Mouse (Mus musculus) kidney, postnatal 0 days (tissue): ENCODE measurements at regions not wholly inside any gene's neighbourhood (a gene's known extent, or its start where the extent isn't known, plus 50 kb on each side); places are given as distances from the start of the nearest gene placed in this dataset.

Experiments
- ATAC-seq: fragments of 200-750 bp; cut with Nextera tagmentation; replicated peaks from 2 replicates; pipeline ENCODE4 v1.8.0; 2017; ENCODE audit warnings: low read depth, moderate number of reproducible peaks, moderate TSS enrichment, moderate library complexity; ENCODE audit not compliant: low FRiP score
- DNase-seq: peaks from one replicate; pipeline ENCODE4 v3.0.0-alpha.2; 2016; ENCODE audit warnings: low spot score
- H3K27ac ChIP-seq: fragments of 300-500 bp; sonication (generic); 2 replicates; pipeline ENCODE4 v1.5.1; 2014; ENCODE audit warnings: mild to moderate bottlenecking
- H3K27me3 ChIP-seq: fragments of 300-500 bp; sonication (generic); 2 replicates; pipeline ENCODE4 v1.6.1; 2014; ENCODE audit warnings: low read length, mixed read lengths; ENCODE audit not compliant: insufficient read depth
- H3K36me3 ChIP-seq: fragments of 300-500 bp; sonication (generic); 2 replicates; pipeline ENCODE4 v1.6.1; 2014; ENCODE audit warnings: low read length, mixed read lengths; ENCODE audit not compliant: insufficient read depth
- H3K4me1 ChIP-seq: fragments of 300-500 bp; sonication (generic); replicated peaks from 2 replicates; pipeline ENCODE4 v1.6.1; 2014; ENCODE audit warnings: antibody characterized with exemption, low read length, mixed read lengths; ENCODE audit not compliant: insufficient read depth
- H3K4me2 ChIP-seq: fragments of 300-500 bp; sonication (generic); 2 replicates; pipeline ENCODE4 v1.6.1; 2014; ENCODE audit warnings: mild to moderate bottlenecking, low read length, moderate library complexity, mixed read lengths
- H3K4me3 ChIP-seq: fragments of 300-500 bp; sonication (generic); replicated peaks from 2 replicates; pipeline ENCODE4 v1.5.1; 2014; ENCODE audit warnings: low read depth, low read length
- H3K9ac ChIP-seq: fragments of 300-500 bp; sonication (generic); 2 replicates; pipeline ENCODE4 v1.6.1; 2014; ENCODE audit warnings: low read depth, low read length
- H3K9me3 ChIP-seq: fragments of 300-500 bp; sonication (generic); replicated peaks from 2 replicates; pipeline ENCODE4 v1.6.1; 2016; ENCODE audit warnings: low read length, inconsistent platforms, mixed read lengths
- CTCF ChIP-seq: IDR thresholded peaks from 2 replicates; pipeline ENCODE4 v1.5.1; 2016; ENCODE audit warnings: antibody characterized with exemption, low read depth, mild to moderate bottlenecking, moderate library complexity
- WGBS: fragments of 180-500 bp; shearing (Covaris S2); extraction: QIAGEN DNeasy Blood & Tissue Kit; methylation state at CpG from one replicate; pipeline ENCODE4 v1.1.7; 2014; 5-methylcytosine and 5-hydroxymethylcytosine counted together

GRCm38 (mm10) chr17:9168411-9168810, 180.3 kb downstream of the 1700010I14Rik start:
- H3K4me3 ChIP-seq = peak overlapping the region; percentile 40
- no peaks in the 10 kb centered on the region for H3K27me3 ChIP-seq
- H3K27ac ChIP-seq = no peak overlapping the region
- ATAC-seq (no peak; the same call in 1 of the 2 replicates), DNase-seq (peak; percentile 83)
- under 1% methylated on average over 5 of the region's 5 CpGs for WGBS
- H3K36me3 ChIP-seq = no peaks in the 10 kb centered on the region
- H3K4me2 ChIP-seq = peak overlapping the region; percentile 76
- peaks cover 12% of the 10 kb centered on the region; the same call in 1 of the 2 replicates for H3K4me1 ChIP-seq
- H3K9ac ChIP-seq = no peak overlapping the region
- peak; percentile 98 for TF ChIP-seq CTCF
- no peaks in the 10 kb centered on the region for H3K9me3 ChIP-seq

- H3K4me2 ChIP-seq = peak overlapping the region; percentile 19; the same call in 1 of the 2 replicates
- no peak overlapping the region for H3K27ac ChIP-seq
- H3K27me3 ChIP-seq = no peaks in the 10 kb centered on the region
- no peaks in the 10 kb centered on the region for H3K36me3 ChIP-seq
- peak; percentile 80 for TF ChIP-seq CTCF
- no peaks in the 10 kb centered on the region for H3K9me3 ChIP-seq
- H3K4me3 ChIP-seq = no peak overlapping the region
- peaks cover 12% of the 10 kb centered on the region; the same call in 1 of the 2 replicates for H3K4me1 ChIP-seq
- no peak for ATAC-seq
- WGBS = 17% methylated on average over 11 of the region's 11 CpGs
- no peak overlapping the region for H3K9ac ChIP-seq
- DNase-seq = peak; percentile 79
These were observed 181.2 kb downstream of the 1700010I14Rik start for GRCm38 (mm10) chr17:9169371-9169770.

- no peak for TF ChIP-seq CTCF
- Histone ChIP-seq H3K4me1 (no peaks in the 10 kb centered on the region), H3K27ac (no peak overlapping the region), H3K4me3 (no peak overlapping the region), H3K9me3 (no peaks in the 10 kb centered on the region), H3K4me2 (no peak overlapping the region), H3K36me3 (no peaks in the 10 kb centered on the region), H3K27me3 (no peaks in the 10 kb centered on the region), H3K9ac (no peak overlapping the region)
- WGBS = 89% methylated on average over 5 of the region's 5 CpGs
- no peak for ATAC-seq
- no peak for DNase-seq
These were observed 209.0 kb downstream of the 1700010I14Rik start for GRCm38 (mm10) chr17:9197160-9197559.

GRCm38 (mm10) chr17:9200386-9200785, 212.3 kb downstream of the 1700010I14Rik start:
- no peak for DNase-seq
- H3K36me3 ChIP-seq = no peaks in the 10 kb centered on the region
- H3K4me2 ChIP-seq = no peak overlapping the region
- H3K9me3 ChIP-seq = no peaks in the 10 kb centered on the region
- H3K4me1 ChIP-seq = no peaks in the 10 kb centered on the region
- H3K4me3 ChIP-seq = no peak overlapping the region
- H3K9ac ChIP-seq = no peak overlapping the region
- TF ChIP-seq CTCF = no peak
- H3K27ac ChIP-seq = no peak overlapping the region
- no peaks in the 10 kb centered on the region for H3K27me3 ChIP-seq
- WGBS = 85% methylated on average over 7 of the region's 7 CpGs
- ATAC-seq = no peak

GRCm38 (mm10) chr17:9202496-9202895, 214.4 kb downstream of the 1700010I14Rik start:
- Histone ChIP-seq H3K9ac (no peak overlapping the region), H3K27me3 (no peaks in the 10 kb centered on the region), H3K4me3 (no peak overlapping the region), H3K4me1 (no peaks in the 10 kb centered on the region), H3K4me2 (no peak overlapping the region), H3K9me3 (no peaks in the 10 kb centered on the region), H3K36me3 (no peaks in the 10 kb centered on the region), H3K27ac (no peak overlapping the region)
- no peak for TF ChIP-seq CTCF
- DNase-seq (no peak), ATAC-seq (no peak)
- 36% methylated on average over 2 of the region's 2 CpGs for WGBS

- WGBS = 84% methylated on average over 2 of the region's 2 CpGs
- DNase-seq = no peak
- H3K36me3 ChIP-seq = no peaks in the 10 kb centered on the region
- H3K27me3 ChIP-seq = no peaks in the 10 kb centered on the region
- H3K4me2 ChIP-seq = no peak overlapping the region
- H3K4me3 ChIP-seq = no peak overlapping the region
- ATAC-seq = no peak
- TF ChIP-seq CTCF = no peak
- no peak overlapping the region for H3K27ac ChIP-seq
- H3K4me1 ChIP-seq = no peaks in the 10 kb centered on the region
- no peaks in the 10 kb centered on the region for H3K9me3 ChIP-seq
- H3K9ac ChIP-seq = no peak overlapping the region
These were observed 211.2 kb upstream of the Gm17728 start for GRCm38 (mm10) chr17:9210626-9211025.

- H3K4me1 ChIP-seq = no peaks in the 10 kb centered on the region
- H3K36me3 ChIP-seq = no peaks in the 10 kb centered on the region
- no peaks in the 10 kb centered on the region for H3K27me3 ChIP-seq
- DNase-seq (no peak), ATAC-seq (no peak)
- no peak overlapping the region for H3K4me2 ChIP-seq
- no peak for TF ChIP-seq CTCF
- H3K27ac ChIP-seq = no peak overlapping the region
- H3K9ac ChIP-seq = no peak overlapping the region
- H3K9me3 ChIP-seq = no peaks in the 10 kb centered on the region
- H3K4me3 ChIP-seq = no peak overlapping the region
- 94% methylated on average over 4 of the region's 4 CpGs for WGBS
These were observed 198.8 kb upstream of the Gm17728 start for GRCm38 (mm10) chr17:9223097-9223496.
